Mouse (Mus musculus) embryonic facial prominence, embryonic 15.5 days (tissue): Measurements from ENCODE around the gene Pramef12. TPM values are rescaled to one million over a fixed set of nuclear protein-coding genes. Genes with fewer than 3 reads are reported as not detected.

Source experiments
- ATAC-seq: fragments of 200-750 bp; cut with Nextera tagmentation; 2 replicates; pipeline ENCODE4 v1.8.0; 2017; ENCODE audit warnings: low read depth, moderate TSS enrichment; ENCODE audit not compliant: insufficient number of reproducible peaks, low FRiP score, low TSS enrichment
- H3K27ac ChIP-seq: fragments of 300-500 bp; sonication (generic); replicated peaks from 2 replicates; pipeline ENCODE4 v1.5.1; 2015; ENCODE audit warnings: mild to moderate bottlenecking, inconsistent platforms
- H3K27me3 ChIP-seq: fragments of 300-500 bp; sonication (generic); 2 replicates; pipeline ENCODE4 v1.6.1; 2015; ENCODE audit warnings: inconsistent platforms
- H3K36me3 ChIP-seq: fragments of 300-500 bp; sonication (generic); 2 replicates; pipeline ENCODE4 v1.6.1; 2015; ENCODE audit warnings: mild to moderate bottlenecking, inconsistent platforms
- H3K4me1 ChIP-seq: fragments of 300-500 bp; sonication (generic); 2 replicates; pipeline ENCODE4 v1.6.1; 2015; ENCODE audit warnings: inconsistent platforms
- H3K4me2 ChIP-seq: fragments of 300-500 bp; sonication (generic); replicated peaks from 2 replicates; pipeline ENCODE4 v1.6.1; 2015; ENCODE audit warnings: mild to moderate bottlenecking, inconsistent platforms
- H3K4me3 ChIP-seq: fragments of 300-500 bp; sonication (generic); replicated peaks from 2 replicates; pipeline ENCODE4 v1.5.1; 2015; ENCODE audit warnings: mild to moderate bottlenecking, inconsistent platforms
- H3K9ac ChIP-seq: fragments of 300-500 bp; sonication (generic); 2 replicates; pipeline ENCODE4 v1.6.1; 2015; ENCODE audit warnings: inconsistent platforms
- H3K9me3 ChIP-seq: fragments of 300-500 bp; sonication (generic); replicated peaks from 2 replicates; pipeline ENCODE4 v1.6.1; 2016; ENCODE audit warnings: inconsistent platforms
- WGBS: fragments of 180-500 bp; shearing (Covaris S2); methylation state at CpG from one replicate; pipeline ENCODE4 v1.1.7; 2015; 5-methylcytosine and 5-hydroxymethylcytosine counted together
- polyA plus RNA-seq: library from polyadenylated mRNA; unstranded; fragments of >200 nt; fragmentation: Nextera tagmentation; extraction: Ambion mirVana; gene quantifications from 2 replicates; pipeline ENCODE4 v1.2.1, GENCODE M21; 2015

Pramef12 gene
- polyA plus RNA-seq, result 0.29 and 0.67 TPM in 2 replicates

GRCm38 (mm10) chr4:144408290-144408689, at the start of gene Pramef12:
Gene Pramef12 (minus strand): TSS chr4:144408464.
- 73% methylated on average over 9 of the region's 9 CpGs for WGBS
- no peaks in the 10 kb centered on the region for H3K36me3 ChIP-seq
- no peak within 1 kb of the TSS for H3K4me3 ChIP-seq
- ATAC-seq, result no peak
- H3K27me3 ChIP-seq, result no peaks in the 10 kb centered on the region
- H3K9me3 ChIP-seq, result no peaks in the 10 kb centered on the region; the same call in 1 of the 2 replicates
- H3K4me2 ChIP-seq, result no peak within 1 kb of the TSS
- H3K27ac ChIP-seq, result no peak within 1 kb of the TSS
- H3K4me1 ChIP-seq, result no peaks in the 10 kb centered on the region
- no peak within 1 kb of the TSS for H3K9ac ChIP-seq

- H3K27me3 ChIP-seq, result no peaks in the 10 kb centered on the region
- no peaks in the 10 kb centered on the region for H3K4me1 ChIP-seq
- no peak within 1 kb of the TSS for H3K4me3 ChIP-seq
- no peaks in the 10 kb centered on the region for H3K36me3 ChIP-seq
- H3K4me2 ChIP-seq, result no peak within 1 kb of the TSS
- ATAC-seq, result no peak
- no peak within 1 kb of the TSS for H3K27ac ChIP-seq
- H3K9ac ChIP-seq, result no peak within 1 kb of the TSS
- peaks cover 6% of the 10 kb centered on the region; the same call in 1 of the 2 replicates for H3K9me3 ChIP-seq
- 52% methylated on average over 2 of the region's 2 CpGs for WGBS
Measured at GRCm38 (mm10) chr4:144453217-144453616, 45.0 kb upstream of the Pramef12 start, which contains the start of gene Gm9944. Gene Gm9944 (minus strand): TSS chr4:144453317.

GRCm38 (mm10) chr4:144448546-144448945, 40.3 kb upstream of the Pramef12 start:
- no peak overlapping the region for H3K9ac ChIP-seq
- H3K27ac ChIP-seq, result no peak overlapping the region
- no peak for ATAC-seq
- peaks cover 4% of the 10 kb centered on the region; the same call in 1 of the 2 replicates for H3K9me3 ChIP-seq
- H3K36me3 ChIP-seq, result no peaks in the 10 kb centered on the region
- no peaks in the 10 kb centered on the region for H3K27me3 ChIP-seq
- 39% methylated on average over 2 of the region's 2 CpGs for whole genome bisulfite sequencing
- H3K4me3 ChIP-seq, result no peak overlapping the region
- H3K4me1 ChIP-seq, result no peaks in the 10 kb centered on the region
- H3K4me2 ChIP-seq, result no peak overlapping the region

- Histone ChIP-seq H3K4me2 (no peak overlapping the region), H3K36me3 (no peaks in the 10 kb centered on the region), H3K9me3 (no peaks in the 10 kb centered on the region), H3K9ac (no peak overlapping the region), H3K27ac (no peak overlapping the region), H3K4me1 (no peaks in the 10 kb centered on the region), H3K4me3 (no peak overlapping the region), H3K27me3 (no peaks in the 10 kb centered on the region)
- WGBS, result 63% methylated on average over 1 of the region's 1 CpGs
- no peak for ATAC-seq
Measured at GRCm38 (mm10) chr4:144441582-144441981, 33.3 kb upstream of the Pramef12 start.

GRCm38 (mm10) chr4:144441095-144441494, 32.8 kb upstream of the Pramef12 start:
- Histone ChIP-seq H3K4me1 (no peaks in the 10 kb centered on the region), H3K4me3 (no peak overlapping the region), H3K9ac (no peak overlapping the region), H3K9me3 (no peaks in the 10 kb centered on the region), H3K36me3 (no peaks in the 10 kb centered on the region), H3K4me2 (no peak overlapping the region), H3K27ac (no peak overlapping the region), H3K27me3 (no peaks in the 10 kb centered on the region)
- no peak for ATAC-seq
- WGBS, result 71% methylated on average over 4 of the region's 4 CpGs

- H3K9ac ChIP-seq, result no peak within 1 kb of the TSS
- H3K4me2 ChIP-seq, result no peak within 1 kb of the TSS
- no peaks in the 10 kb centered on the region for H3K4me1 ChIP-seq
- H3K36me3 ChIP-seq, result no peaks in the 10 kb centered on the region
- H3K27ac ChIP-seq, result no peak within 1 kb of the TSS
- no peaks in the 10 kb centered on the region for H3K27me3 ChIP-seq
- H3K9me3 ChIP-seq, result no peaks in the 10 kb centered on the region
- ATAC-seq, result no peak
- no peak within 1 kb of the TSS for H3K4me3 ChIP-seq
Measured at GRCm38 (mm10) chr4:144438672-144439071, 30.4 kb upstream of the Pramef12 start, which contains the start of gene 1700012P22Rik. Gene 1700012P22Rik (minus strand): TSS chr4:144438772.

- no peaks in the 10 kb centered on the region for H3K36me3 ChIP-seq
- H3K27me3 ChIP-seq, result no peaks in the 10 kb centered on the region
- H3K27ac ChIP-seq, result no peak overlapping the region
- H3K4me3 ChIP-seq, result no peak overlapping the region
- H3K4me2 ChIP-seq, result no peak overlapping the region
- H3K4me1 ChIP-seq, result no peaks in the 10 kb centered on the region
- no peaks in the 10 kb centered on the region for H3K9me3 ChIP-seq
- no peak overlapping the region for H3K9ac ChIP-seq
- ATAC-seq, result no peak
- WGBS, result 84% methylated on average over 5 of the region's 5 CpGs
Measured at GRCm38 (mm10) chr4:144433216-144433615, 25.0 kb upstream of the Pramef12 start.

- Histone ChIP-seq H3K9me3 (no peaks in the 10 kb centered on the region), H3K9ac (no peak overlapping the region), H3K27me3 (no peaks in the 10 kb centered on the region), H3K36me3 (no peaks in the 10 kb centered on the region), H3K4me2 (no peak overlapping the region), H3K4me3 (no peak overlapping the region), H3K27ac (no peak overlapping the region), H3K4me1 (no peaks in the 10 kb centered on the region)
- ATAC-seq, result no peak
- WGBS, result 87% methylated on average over 2 of the region's 2 CpGs
Measured at GRCm38 (mm10) chr4:144430723-144431122, 22.5 kb upstream of the Pramef12 start.

GRCm38 (mm10) chr4:144428868-144429267, 20.6 kb upstream of the Pramef12 start:
- Histone ChIP-seq H3K9me3 (no peaks in the 10 kb centered on the region), H3K4me1 (no peaks in the 10 kb centered on the region), H3K27ac (no peak overlapping the region), H3K4me3 (no peak overlapping the region), H3K27me3 (no peaks in the 10 kb centered on the region), H3K9ac (no peak overlapping the region), H3K36me3 (no peaks in the 10 kb centered on the region), H3K4me2 (no peak overlapping the region)
- ATAC-seq, result no peak
- 24% methylated on average over 3 of the region's 3 CpGs for WGBS

- H3K4me3 ChIP-seq, result no peak overlapping the region
- WGBS, result 69% methylated on average over 5 of the region's 5 CpGs
Measured at GRCm38 (mm10) chr4:144424590-144424989, 16.3 kb upstream of the Pramef12 start.

GRCm38 (mm10) chr4:144420644-144421043, 12.4 kb upstream of the Pramef12 start:
- ATAC-seq, result no peak
- Histone ChIP-seq H3K27me3 (no peaks in the 10 kb centered on the region), H3K4me2 (no peak overlapping the region), H3K9me3 (0 out of 2 replicates have a peak, but pooled peaks cover 3% of the 10 kb centered on the region), H3K4me1 (no peaks in the 10 kb centered on the region), H3K27ac (no peak overlapping the region), H3K9ac (no peak overlapping the region), H3K4me3 (no peak overlapping the region), H3K36me3 (no peaks in the 10 kb centered on the region)

More at GRCm38 (mm10) chr4:144424590-144424989, 16.3 kb upstream of the Pramef12 start:
- no peaks in the 10 kb centered on the region for H3K9me3 ChIP-seq
- no peaks in the 10 kb centered on the region for H3K4me1 ChIP-seq
- no peak overlapping the region for H3K9ac ChIP-seq
- H3K36me3 ChIP-seq, result no peaks in the 10 kb centered on the region
- no peaks in the 10 kb centered on the region for H3K27me3 ChIP-seq
- no peak overlapping the region for H3K4me2 ChIP-seq
- ATAC-seq, result no peak
- H3K27ac ChIP-seq, result no peak overlapping the region

- 65% methylated on average over 3 of the region's 3 CpGs for WGBS
- Histone ChIP-seq H3K27me3 (no peaks in the 10 kb centered on the region), H3K36me3 (no peaks in the 10 kb centered on the region), H3K4me2 (no peak overlapping the region), H3K4me3 (no peak overlapping the region), H3K27ac (no peak overlapping the region), H3K4me1 (no peaks in the 10 kb centered on the region), H3K9me3 (no peaks in the 10 kb centered on the region; the same call in 1 of the 2 replicates), H3K9ac (no peak overlapping the region)
- no peak for ATAC-seq
Measured at GRCm38 (mm10) chr4:144406261-144406660, 2.0 kb downstream of the Pramef12 start.
